Mouse (Mus musculus) myocyte (in vitro differentiated cells): ENCODE measurements at regions not wholly inside any gene's neighbourhood (a gene's known extent, or its start where the extent isn't known, plus 50 kb on each side); places are given as distances from the start of the nearest gene placed in this dataset.

Source experiments
- H3K27me3 ChIP-seq: one replicate; pipeline ENCODE4 v1.6.1; 2011; ENCODE audit not compliant: control insufficient read depth, insufficient read depth, insufficient read length
- H3K36me3 ChIP-seq: one replicate; pipeline ENCODE4 v1.6.1; 2011; ENCODE audit not compliant: control insufficient read depth, insufficient read depth
- H3K4me2 ChIP-seq: one replicate; pipeline ENCODE4 v1.6.1; 2011; ENCODE audit warnings: low read depth, control low read depth
- H3K4me3 ChIP-seq: one replicate; pipeline ENCODE4 v1.5.1; 2011; ENCODE audit warnings: mild to moderate bottlenecking, control low read depth, moderate library complexity
- H3K79me2 ChIP-seq: one replicate; pipeline ENCODE4 v1.6.1; 2011; ENCODE audit not compliant: control insufficient read depth, insufficient read depth
- H3ac ChIP-seq: one replicate; pipeline ENCODE4 v1.6.1; 2011; ENCODE audit not compliant: control insufficient read depth, insufficient read length
- CEBPB ChIP-seq: IDR thresholded peaks from 2 replicates; pipeline ENCODE4 v1.6.1; 2011; ENCODE audit warnings: mild to moderate bottlenecking, moderate library complexity; ENCODE audit not compliant: poor library complexity, insufficient read depth, severe bottlenecking
- E2F4 ChIP-seq: IDR thresholded peaks from one replicate; pipeline ENCODE4 v1.6.1; 2011; ENCODE audit warnings: mild to moderate bottlenecking, control low read depth, moderate library complexity; ENCODE audit not compliant: insufficient read depth
- MAX ChIP-seq: IDR thresholded peaks from one replicate; pipeline ENCODE4 v1.6.1; 2011; ENCODE audit warnings: low read depth, mild to moderate bottlenecking, control low read depth
- MYOD1 ChIP-seq, 3 experiments: IDR thresholded peaks; one replicate each; pipeline ENCODE4 v1.6.1; 2011; ENCODE audit warnings: control low read depth in 2 of 3, low read depth in 2 of 3, mild to moderate bottlenecking in 2 of 3, moderate library complexity in 1 of 3; ENCODE audit not compliant: insufficient read length in 2 of 3, control insufficient read depth in 1 of 3
- MYOG ChIP-seq, 3 experiments: IDR thresholded peaks; one replicate each; pipeline ENCODE4 v1.6.1; 2011; ENCODE audit warnings: control low read depth in 2 of 3, low read depth in 2 of 3, mild to moderate bottlenecking in 2 of 3; ENCODE audit not compliant: insufficient read length in 2 of 3, control insufficient read depth in 1 of 3, insufficient read depth in 1 of 3
- POLR2A ChIP-seq: IDR thresholded peaks from one replicate; pipeline ENCODE4 v1.6.1; 2011; ENCODE audit warnings: low read depth, mild to moderate bottlenecking, control low read depth, moderate library complexity; ENCODE audit not compliant: insufficient read length
- POLR2AphosphoS2 ChIP-seq: IDR thresholded peaks from one replicate; pipeline ENCODE4 v1.6.1; 2011; ENCODE audit warnings: low read depth, control low read depth; ENCODE audit not compliant: insufficient read length
- REST ChIP-seq: IDR thresholded peaks from one replicate; pipeline ENCODE4 v1.6.1; 2011; ENCODE audit warnings: mild to moderate bottlenecking, control low read depth, moderate library complexity; ENCODE audit not compliant: insufficient read depth, insufficient read length
- SRF ChIP-seq: IDR thresholded peaks from one replicate; pipeline ENCODE4 v1.6.1; 2011; ENCODE audit warnings: low read depth; ENCODE audit not compliant: control insufficient read depth, insufficient read length
- TCF12 ChIP-seq: IDR thresholded peaks from one replicate; pipeline ENCODE4 v1.6.1; 2011; ENCODE audit warnings: mild to moderate bottlenecking, control low read depth; ENCODE audit not compliant: poor library complexity, insufficient read depth, severe bottlenecking
- TCF3 ChIP-seq: IDR thresholded peaks from one replicate; pipeline ENCODE4 v1.6.1; 2011; ENCODE audit warnings: low read depth, control low read depth; ENCODE audit not compliant: insufficient read length
- USF1 ChIP-seq: IDR thresholded peaks from one replicate; pipeline ENCODE4 v1.6.1; 2011; ENCODE audit warnings: low read depth, mild to moderate bottlenecking, control low read depth, moderate library complexity

GRCm38 (mm10) chr14:71359581-71359980, 759.9 kb upstream of the Fam160b2 start:
- Histone ChIP-seq H3K36me3 (no peaks in the 10 kb centered on the region), H3K27me3 (no peaks in the 10 kb centered on the region), H3ac (no peak overlapping the region), H3K79me2 (no peaks in the 10 kb centered on the region), H3K4me2 (no peak overlapping the region), H3K4me3 (no peak overlapping the region)
- no peak for TF ChIP-seq TCF3
- no peak for TF ChIP-seq SRF
- TF ChIP-seq REST: no peak
- no peak for TF ChIP-seq TCF12
- no peak for TF ChIP-seq USF1
- TF ChIP-seq MYOG (IDR thresholded peaks at IDR 0.05; ENCODE audit: control insufficient read depth in 1 of 3, insufficient read depth in 1 of 3, insufficient read length in 2 of 3, low read depth in 2 of 3): no peak
- TF ChIP-seq POLR2AphosphoS2: no peak
- no peak for TF ChIP-seq MAX
- no peak for TF ChIP-seq POLR2A
- TF ChIP-seq E2F4: no peak
- TF ChIP-seq CEBPB: no peak
- TF ChIP-seq MYOD1 (IDR thresholded peaks at IDR 0.05; ENCODE audit: control insufficient read depth in 1 of 3, insufficient read length in 2 of 3, low read depth in 2 of 3): no peak

GRCm38 (mm10) chr14:71338219-71338618, 738.6 kb upstream of the Fam160b2 start:
- H3K79me2 ChIP-seq: no peaks in the 10 kb centered on the region
- H3K27me3 ChIP-seq: no peaks in the 10 kb centered on the region
- TF ChIP-seq SRF: no peak
- TF ChIP-seq POLR2A: no peak
- TF ChIP-seq TCF3: no peak
- TF ChIP-seq MYOD1 (IDR thresholded peaks at IDR 0.05; ENCODE audit: control insufficient read depth in 1 of 3, insufficient read length in 2 of 3, low read depth in 2 of 3): no peak
- no peak for TF ChIP-seq POLR2AphosphoS2
- TF ChIP-seq E2F4: no peak
- TF ChIP-seq TCF12: no peak
- TF ChIP-seq MAX: no peak
- TF ChIP-seq CEBPB: no peak
- TF ChIP-seq USF1: no peak
- no peak for TF ChIP-seq REST
- TF ChIP-seq MYOG (IDR thresholded peaks at IDR 0.05; ENCODE audit: control insufficient read depth in 1 of 3, insufficient read depth in 1 of 3, insufficient read length in 2 of 3, low read depth in 2 of 3): no peak
- H3K36me3 ChIP-seq: no peaks in the 10 kb centered on the region
- no peak overlapping the region for H3K4me3 ChIP-seq
- no peak overlapping the region for H3ac ChIP-seq
- H3K4me2 ChIP-seq: peak overlapping the region; percentile 66

GRCm38 (mm10) chr14:71336906-71337305, 737.3 kb upstream of the Fam160b2 start:
- TF ChIP-seq TCF3 (no peak), MYOD1 (IDR thresholded peaks at IDR 0.05; ENCODE audit: control insufficient read depth in 1 of 3, insufficient read length in 2 of 3, low read depth in 2 of 3) (no peak), POLR2AphosphoS2 (no peak), TCF12 (no peak), POLR2A (no peak), MYOG (IDR thresholded peaks at IDR 0.05; ENCODE audit: control insufficient read depth in 1 of 3, insufficient read depth in 1 of 3, insufficient read length in 2 of 3, low read depth in 2 of 3) (no peak), MAX (no peak), REST (no peak), USF1 (no peak), CEBPB (no peak), E2F4 (no peak), SRF (no peak)
- H3K27me3 ChIP-seq: no peaks in the 10 kb centered on the region

GRCm38 (mm10) chr14:71334022-71334421, 734.4 kb upstream of the Fam160b2 start:
- no peak overlapping the region for H3K4me2 ChIP-seq
- no peak for TF ChIP-seq E2F4
- TF ChIP-seq TCF3: no peak
- TF ChIP-seq POLR2AphosphoS2: no peak
- TF ChIP-seq REST: no peak
- H3K79me2 ChIP-seq: no peaks in the 10 kb centered on the region
- H3K4me3 ChIP-seq: no peak overlapping the region
- H3K36me3 ChIP-seq: no peaks in the 10 kb centered on the region
- H3K27me3 ChIP-seq: no peaks in the 10 kb centered on the region
- H3ac ChIP-seq: no peak overlapping the region

More at GRCm38 (mm10) chr14:71336906-71337305, 737.3 kb upstream of the Fam160b2 start:
- Histone ChIP-seq H3K36me3 (no peaks in the 10 kb centered on the region), H3K4me2 (no peak overlapping the region), H3K4me3 (no peak overlapping the region), H3K79me2 (no peaks in the 10 kb centered on the region), H3ac (no peak overlapping the region)

GRCm38 (mm10) chr14:71329862-71330630, 730.4 kb upstream of the Fam160b2 start:
- no peak for TF ChIP-seq MAX
- no peak for TF ChIP-seq MYOD1 (IDR thresholded peaks at IDR 0.05; ENCODE audit: control insufficient read depth in 1 of 3, insufficient read length in 2 of 3, low read depth in 2 of 3)
- TF ChIP-seq E2F4: no peak
- TF ChIP-seq CEBPB: no peak
- no peak for TF ChIP-seq REST
- TF ChIP-seq MYOG (IDR thresholded peaks at IDR 0.05; ENCODE audit: control insufficient read depth in 1 of 3, insufficient read depth in 1 of 3, insufficient read length in 2 of 3, low read depth in 2 of 3): no peak
- TF ChIP-seq POLR2AphosphoS2: no peak
- no peak for TF ChIP-seq TCF12
- no peak for TF ChIP-seq USF1
- TF ChIP-seq SRF: no peak
- no peak for TF ChIP-seq POLR2A
- no peak for TF ChIP-seq TCF3
- Histone ChIP-seq H3K79me2 (no peaks in the 10 kb centered on the region), H3K36me3 (no peaks in the 10 kb centered on the region)

More at GRCm38 (mm10) chr14:71329862-71330630, 730.4 kb upstream of the Fam160b2 start:
- Histone ChIP-seq H3K27me3 (no peaks in the 10 kb centered on the region), H3ac (no peak overlapping the region), H3K4me2 (no peak overlapping the region), H3K4me3 (no peak overlapping the region)
